In genomic region chr17:13190836-13191583, GRCm38 (mm10) we compare ENCODE assay signal across 29 mouse cellular contexts. TPM values are rescaled to one million over a fixed set of nuclear protein-coding genes. Genes with fewer than 3 reads are reported as not detected.
A peak's percentile ranks its signal among the peaks of the same experiment; 100 is the strongest.
DNase-seq lines count a peak whose midpoint lies in the region; ATAC-seq and TF ChIP-seq lines count a peak whose summit lies in the region.
"Not testable (repeated sequence)": the region's sequence is repeated elsewhere in the genome, so short reads cannot be mapped to it uniquely, and the experiment has no call there.
"Had no signal": no experiment of that assay in that cellular context is flagged by ENCODE, and none has a peak within 500 bp of the region (broad histone marks: within the 10 kb centered on the region; RNA-seq: fewer than 3 reads in every experiment).

No protein-coding gene starts in this region.

- WGBS in forebrain, embryonic 11.5 days: 89% methylated on average over 10 of the region's 10 CpGs
- WGBS in heart, embryonic 10.5 days: 77% methylated on average over 10 of the region's 10 CpGs
- 87% methylated on average over 10 of the region's 10 CpGs for WGBS in hindbrain, embryonic 13.5 days
- WGBS in hindbrain, postnatal 0 days: 88% methylated on average over 10 of the region's 10 CpGs
- 80% methylated on average over 10 of the region's 10 CpGs for WGBS in lung, embryonic 14.5 days
- WGBS in midbrain, embryonic 11.5 days: 89% methylated on average over 10 of the region's 10 CpGs
- 86% methylated on average over 10 of the region's 10 CpGs for WGBS in midbrain, embryonic 16.5 days
- WGBS in stomach, embryonic 15.5 days: 87% methylated on average over 10 of the region's 10 CpGs

- H3K36me3 ChIP-seq in forebrain, embryonic 11.5 days (ENCODE audit: control insufficient read depth, insufficient read depth, low read length); heart, embryonic 10.5 days; hindbrain, embryonic 13.5 days; hindbrain, postnatal 0 days (ENCODE audit: insufficient read depth, low read length); lung, embryonic 14.5 days (ENCODE audit: insufficient read depth); midbrain, embryonic 11.5 days (ENCODE audit: control insufficient read depth, insufficient read depth, low read length); midbrain, embryonic 16.5 days (ENCODE audit: control insufficient read depth, insufficient read depth, low read length); stomach, embryonic 15.5 days: not testable (repeated sequence)

- H3K9me3 ChIP-seq in forebrain, embryonic 11.5 days (ENCODE audit: control insufficient read depth, low read length): peaks cover 19% of the 10 kb centered on the region
- H3K9me3 ChIP-seq in heart, embryonic 10.5 days: peaks cover 56% of the 10 kb centered on the region
- peaks cover 68% of the 10 kb centered on the region for H3K9me3 ChIP-seq in hindbrain, embryonic 13.5 days
- peaks cover 34% of the 10 kb centered on the region for H3K9me3 ChIP-seq in hindbrain, postnatal 0 days (ENCODE audit: low read length)
- H3K9me3 ChIP-seq in lung, embryonic 14.5 days (ENCODE audit: low read depth, low read length): peaks cover 16% of the 10 kb centered on the region; the same call in 1 of the 2 replicates
- peaks cover 36% of the 10 kb centered on the region for H3K9me3 ChIP-seq in midbrain, embryonic 11.5 days (ENCODE audit: control insufficient read depth, low read length)
- peaks cover 39% of the 10 kb centered on the region for H3K9me3 ChIP-seq in midbrain, embryonic 16.5 days (replicated peaks; ENCODE audit: control insufficient read depth, low read length, poor library complexity, severe bottlenecking)
- not testable (repeated sequence) for H3K9me3 ChIP-seq in stomach, embryonic 15.5 days

- ATAC-seq in forebrain, embryonic 11.5 days (replicated peaks; ENCODE audit: low FRiP score): not testable (repeated sequence)
- ATAC-seq in hindbrain, embryonic 13.5 days (ENCODE audit: low FRiP score): 0 out of 2 replicates have a peak, but pooled peaks have one; percentile 38
- ATAC-seq in hindbrain, postnatal 0 days: peak; percentile 24; the same call in 1 of the 2 replicates
- peak; percentile 28; the same call in 1 of the 2 replicates for ATAC-seq in lung, embryonic 14.5 days (ENCODE audit: insufficient read depth)
- ATAC-seq in midbrain, embryonic 11.5 days (ENCODE audit: low FRiP score): peak; percentile 31; the same call in 1 of the 2 replicates
- 0 out of 2 replicates have a peak, but pooled peaks have one; percentile 27 for ATAC-seq in midbrain, embryonic 16.5 days
- 0 out of 2 replicates have a peak, but pooled peaks have one; percentile 4 for ATAC-seq in stomach, embryonic 15.5 days (ENCODE audit: insufficient read depth, low FRiP score, low read depth)

- H3K27ac ChIP-seq in forebrain, embryonic 11.5 days (ENCODE audit: low read depth, low read length); heart, embryonic 10.5 days; hindbrain, embryonic 13.5 days; hindbrain, postnatal 0 days; lung, embryonic 14.5 days (ENCODE audit: low read depth); midbrain, embryonic 11.5 days (ENCODE audit: low read depth, low read length); midbrain, embryonic 16.5 days (ENCODE audit: low read length); stomach, embryonic 15.5 days: not testable (repeated sequence)

- H3K4me1 ChIP-seq in forebrain, embryonic 11.5 days (replicated peaks; ENCODE audit: control insufficient read depth, insufficient read depth, low read length); heart, embryonic 10.5 days; hindbrain, embryonic 13.5 days (replicated peaks); hindbrain, postnatal 0 days (ENCODE audit: insufficient read depth, low read length); lung, embryonic 14.5 days (ENCODE audit: insufficient read depth); midbrain, embryonic 11.5 days (ENCODE audit: control insufficient read depth, insufficient read depth, low read length); midbrain, embryonic 16.5 days (ENCODE audit: control insufficient read depth, insufficient read depth, low read length); stomach, embryonic 15.5 days: not testable (repeated sequence)

- not testable (repeated sequence) for H3K4me3 ChIP-seq in forebrain, embryonic 11.5 days (ENCODE audit: low read depth, low read length); heart, embryonic 10.5 days; hindbrain, embryonic 13.5 days; hindbrain, postnatal 0 days (ENCODE audit: low read length); lung, embryonic 14.5 days (ENCODE audit: low read depth, low read length); midbrain, embryonic 11.5 days (ENCODE audit: low read depth, low read length); midbrain, embryonic 16.5 days (ENCODE audit: low read depth, low read length); stomach, embryonic 15.5 days (replicated peaks)

- H3K27me3 ChIP-seq in forebrain, embryonic 11.5 days (ENCODE audit: control insufficient read depth, insufficient read depth, low read length); heart, embryonic 10.5 days (ENCODE audit: insufficient read depth, poor library complexity, severe bottlenecking); hindbrain, embryonic 13.5 days; hindbrain, postnatal 0 days (ENCODE audit: insufficient read depth, low read length); lung, embryonic 14.5 days (ENCODE audit: insufficient read depth, low read length); midbrain, embryonic 11.5 days (ENCODE audit: control insufficient read depth, insufficient read depth, low read length); midbrain, embryonic 16.5 days (ENCODE audit: control insufficient read depth, insufficient read depth, low read depth, low read length); stomach, embryonic 15.5 days (replicated peaks): not testable (repeated sequence)

- peak; percentile 51 for DNase-seq in forebrain, embryonic 11.5 days (ENCODE audit: low spot score)
- peak; percentile 80 for DNase-seq in heart, embryonic 10.5 days (ENCODE audit: low spot score)
- DNase-seq in hindbrain, postnatal 0 days (ENCODE audit: low spot score); lung, embryonic 14.5 days: not testable (repeated sequence)
- peak; percentile 23 for DNase-seq in midbrain, embryonic 11.5 days (ENCODE audit: low spot score, missing footprints)

- not testable (repeated sequence) for H3K9ac ChIP-seq in forebrain, embryonic 11.5 days (ENCODE audit: low read length); hindbrain, embryonic 13.5 days; hindbrain, postnatal 0 days (replicated peaks; ENCODE audit: low read length); lung, embryonic 14.5 days; midbrain, embryonic 11.5 days (ENCODE audit: low read length); midbrain, embryonic 16.5 days (ENCODE audit: low read depth, low read length); stomach, embryonic 15.5 days

- TF ChIP-seq CTCF in hindbrain, postnatal 0 days (IDR thresholded peaks at IDR 0.05; ENCODE audit: low read depth); lung, embryonic 14.5 days (IDR thresholded peaks at IDR 0.05; ENCODE audit: low read depth): not testable (repeated sequence)

- H3K4me2 ChIP-seq in forebrain, embryonic 11.5 days (ENCODE audit: low read depth, low read length, severe bottlenecking); hindbrain, embryonic 13.5 days; hindbrain, postnatal 0 days (ENCODE audit: low read depth, low read length); lung, embryonic 14.5 days; midbrain, embryonic 11.5 days; midbrain, embryonic 16.5 days (ENCODE audit: low read length); stomach, embryonic 15.5 days: not testable (repeated sequence)

RNA-seq across cellular contexts. Expression of gene Smok2a, which starts 30.0 kb away (rescaled TPM):
- not detected in 2 replicates for polyA plus RNA-seq in forebrain, embryonic 11.5 days (2014; fragmentation: Nextera tagmentation; extraction: Ambion mirVana)
- not detected in 2 replicates for polyA plus RNA-seq in heart, embryonic 10.5 days (2016; fragmentation: Nextera tagmentation; extraction: Ambion mirVana)
- polyA plus RNA-seq in hindbrain, embryonic 13.5 days (2015; fragmentation: Nextera tagmentation; extraction: Ambion mirVana): not detected in 2 replicates
- not detected in 2 replicates for total RNA-seq in hindbrain, postnatal 0 days (2014; rRNA removed)
- polyA plus RNA-seq in hindbrain, postnatal 0 days (2015; fragmentation: Nextera tagmentation; extraction: Ambion mirVana): not detected in 2 replicates
- polyA plus RNA-seq in lung, embryonic 14.5 days (2014; fragmentation: Nextera tagmentation; extraction: Ambion mirVana): not detected in 2 replicates
- not detected in 2 replicates for polyA plus RNA-seq in midbrain, embryonic 11.5 days (2014; fragmentation: Nextera tagmentation; extraction: Ambion mirVana)
- not detected in 2 replicates for polyA plus RNA-seq in midbrain, embryonic 16.5 days (2015; fragmentation: Nextera tagmentation; extraction: Ambion mirVana)
- polyA plus RNA-seq in stomach, embryonic 15.5 days (2015; fragmentation: Nextera tagmentation; extraction: Ambion mirVana): not detected in 2 replicates
- total RNA-seq: adrenal gland, adult 2 months; adrenal gland, postnatal 14 days; adrenal gland, postnatal 4 days; common myeloid progenitor, adult 5-6 weeks; gastrocnemius, adult 8-10 months; gastrocnemius, postnatal 25 days; heart, adult 2 months; heart, postnatal 10 days; heart, postnatal 36 days; MEL had no signal
- polyA plus RNA-seq: adrenal gland, adult 2 months; C2C12; CD4-positive, CD25-positive, alpha-beta regulatory T cell, adult 4 months; cerebellum, adult 2 months; embryonic facial prominence, embryonic 12.5 days; erythroblast, embryonic 14.5 days; forebrain, embryonic 15.5 days; gonadal fat pad, adult 2 months; heart, adult 2 months; heart, embryonic 11.5 days; heart, embryonic 14.5 days; hindbrain, embryonic 10.5 days; intestine, embryonic 14.5 days had no signal

RNA-seq across cellular contexts. Expression of gene Smok2b, which starts 39.0 kb away (rescaled TPM):
- not detected in 2 replicates for polyA plus RNA-seq in forebrain, embryonic 11.5 days (2014; fragmentation: Nextera tagmentation; extraction: Ambion mirVana)
- polyA plus RNA-seq in heart, embryonic 10.5 days (2016; fragmentation: Nextera tagmentation; extraction: Ambion mirVana): not detected in 2 replicates
- polyA plus RNA-seq in hindbrain, embryonic 13.5 days (2015; fragmentation: Nextera tagmentation; extraction: Ambion mirVana): not detected in 2 replicates
- total RNA-seq in hindbrain, postnatal 0 days (2014; rRNA removed): not detected in 2 replicates
- polyA plus RNA-seq in hindbrain, postnatal 0 days (2015; fragmentation: Nextera tagmentation; extraction: Ambion mirVana): not detected in 2 replicates
- not detected in 2 replicates for polyA plus RNA-seq in lung, embryonic 14.5 days (2014; fragmentation: Nextera tagmentation; extraction: Ambion mirVana)
- not detected in 2 replicates for polyA plus RNA-seq in midbrain, embryonic 11.5 days (2014; fragmentation: Nextera tagmentation; extraction: Ambion mirVana)
- polyA plus RNA-seq in midbrain, embryonic 16.5 days (2015; fragmentation: Nextera tagmentation; extraction: Ambion mirVana): not detected in 2 replicates
- not detected in 2 replicates for polyA plus RNA-seq in stomach, embryonic 15.5 days (2015; fragmentation: Nextera tagmentation; extraction: Ambion mirVana)
- total RNA-seq: adrenal gland, adult 2 months; adrenal gland, postnatal 14 days; adrenal gland, postnatal 4 days; common myeloid progenitor, adult 5-6 weeks; gastrocnemius, adult 8-10 months; gastrocnemius, postnatal 25 days; heart, adult 2 months; heart, postnatal 10 days; heart, postnatal 36 days; MEL had no signal
- polyA plus RNA-seq: adrenal gland, adult 2 months; C2C12; CD4-positive, CD25-positive, alpha-beta regulatory T cell, adult 4 months; cerebellum, adult 2 months; embryonic facial prominence, embryonic 12.5 days; erythroblast, embryonic 14.5 days; forebrain, embryonic 15.5 days; gonadal fat pad, adult 2 months; heart, adult 2 months; heart, embryonic 11.5 days; heart, embryonic 14.5 days; hindbrain, embryonic 10.5 days; intestine, embryonic 14.5 days had no signal

RNA-seq across cellular contexts. Expression of gene Unc93a, which starts 59.4 kb away (rescaled TPM):
- polyA plus RNA-seq in forebrain, embryonic 11.5 days (2014; fragmentation: Nextera tagmentation; extraction: Ambion mirVana): not detected in 2 replicates
- polyA plus RNA-seq in heart, embryonic 10.5 days (2016; fragmentation: Nextera tagmentation; extraction: Ambion mirVana): not detected in 2 replicates
- polyA plus RNA-seq in hindbrain, embryonic 13.5 days (2015; fragmentation: Nextera tagmentation; extraction: Ambion mirVana): not detected in 2 replicates
- total RNA-seq in hindbrain, postnatal 0 days (2014; rRNA removed): not detected in 2 replicates
- polyA plus RNA-seq in hindbrain, postnatal 0 days (2015; fragmentation: Nextera tagmentation; extraction: Ambion mirVana): 0.08 TPM in 1 of 2 replicates, not detected in the other
- not detected in 2 replicates for polyA plus RNA-seq in lung, embryonic 14.5 days (2014; fragmentation: Nextera tagmentation; extraction: Ambion mirVana)
- not detected in 2 replicates for polyA plus RNA-seq in midbrain, embryonic 11.5 days (2014; fragmentation: Nextera tagmentation; extraction: Ambion mirVana)
- not detected in 2 replicates for polyA plus RNA-seq in midbrain, embryonic 16.5 days (2015; fragmentation: Nextera tagmentation; extraction: Ambion mirVana)
- polyA plus RNA-seq in stomach, embryonic 15.5 days (2015; fragmentation: Nextera tagmentation; extraction: Ambion mirVana): not detected in 2 replicates
- total RNA-seq: common myeloid progenitor, adult 5-6 weeks; gastrocnemius, adult 8-10 months; gastrocnemius, postnatal 25 days; heart, adult 2 months; heart, postnatal 10 days; heart, postnatal 36 days; MEL had no signal
- polyA plus RNA-seq: C2C12; CD4-positive, CD25-positive, alpha-beta regulatory T cell, adult 4 months; cerebellum, adult 2 months; embryonic facial prominence, embryonic 12.5 days; erythroblast, embryonic 14.5 days; forebrain, embryonic 15.5 days; heart, embryonic 11.5 days; heart, embryonic 14.5 days; hindbrain, embryonic 10.5 days; intestine, embryonic 14.5 days had no signal
